Mouse (Mus musculus) naive thymus-derived CD4-positive, alpha-beta T cell, adult 2 months (primary cell): ENCODE data around the gene Atg9a.
A peak's percentile ranks its signal among the peaks of the same experiment; 100 is the strongest.

Source experiments
- DNase-seq: peaks from one replicate; pipeline ENCODE4 v3.0.0-alpha.2; 2011; ENCODE audit warnings: low read depth

Atg9a gene

DNA sequence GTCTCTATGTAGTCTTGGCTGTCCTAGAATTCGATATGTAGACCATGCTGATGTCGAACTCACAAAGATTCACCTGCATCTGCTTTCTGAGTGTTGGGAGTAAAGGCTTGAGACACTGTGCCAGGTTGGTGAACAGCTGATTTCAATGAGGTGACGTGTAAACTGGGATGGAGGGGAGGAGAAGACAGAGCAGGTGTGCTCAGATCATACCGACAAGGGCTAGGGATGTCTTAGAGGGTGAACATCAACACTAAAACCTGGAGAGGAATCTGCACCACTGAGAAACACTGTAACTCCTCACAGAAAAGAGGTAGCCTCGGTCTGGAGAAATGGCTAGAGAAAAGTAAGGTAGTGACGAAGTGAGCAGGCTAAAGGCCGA, 23.9 kb downstream of the Atg9a start:
- no peak for DNase-seq

- DNase-seq = no peak
Measured at GRCm38 (mm10) chr1:75160256-75160617, 31.8 kb downstream of the Atg9a start.

- DNase-seq = no peak
Measured at GRCm38 (mm10) chr1:75159540-75160255, 32.3 kb downstream of the Atg9a start.

DNA sequence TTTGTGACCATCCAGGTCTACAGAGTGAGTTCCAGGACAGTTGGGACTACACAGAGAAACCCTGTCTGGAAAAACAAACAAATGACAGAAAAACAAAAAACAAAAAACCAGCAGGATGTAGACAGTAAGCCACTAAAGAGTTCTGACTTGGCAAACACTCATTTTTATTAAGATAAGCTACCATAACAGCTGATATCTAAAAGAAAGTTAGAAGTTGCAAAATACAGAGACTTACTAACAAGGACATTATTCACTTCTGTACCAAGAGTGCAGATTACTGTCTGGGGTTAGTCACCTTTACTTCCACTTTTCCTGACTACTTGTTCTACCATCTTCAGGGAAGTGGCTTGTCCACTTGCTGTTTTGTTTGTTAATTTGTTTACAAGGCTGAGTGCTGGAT, 33.0 kb downstream of the Atg9a start:
- DNase-seq = no peak

DNA sequence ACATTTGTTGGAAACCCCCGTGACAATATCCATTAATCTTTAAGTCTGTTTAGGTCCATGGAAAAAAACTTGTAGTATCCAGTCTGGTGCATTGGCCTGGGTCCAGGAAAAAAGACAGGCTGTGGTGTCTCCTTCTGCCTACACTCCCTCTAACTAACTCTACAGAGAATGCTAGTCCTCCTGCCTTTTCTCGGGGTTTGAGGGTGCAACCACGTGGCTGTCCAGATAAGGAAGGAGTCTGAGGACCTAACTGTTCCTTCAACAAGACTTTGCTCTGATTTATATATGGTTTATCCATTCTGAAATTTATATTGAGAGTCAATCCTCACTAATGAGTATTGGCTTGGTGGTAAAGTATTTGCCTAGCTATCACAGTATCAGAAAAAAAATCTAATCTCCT, 36.2 kb downstream of the Atg9a start:
- no peak for DNase-seq

DNA sequence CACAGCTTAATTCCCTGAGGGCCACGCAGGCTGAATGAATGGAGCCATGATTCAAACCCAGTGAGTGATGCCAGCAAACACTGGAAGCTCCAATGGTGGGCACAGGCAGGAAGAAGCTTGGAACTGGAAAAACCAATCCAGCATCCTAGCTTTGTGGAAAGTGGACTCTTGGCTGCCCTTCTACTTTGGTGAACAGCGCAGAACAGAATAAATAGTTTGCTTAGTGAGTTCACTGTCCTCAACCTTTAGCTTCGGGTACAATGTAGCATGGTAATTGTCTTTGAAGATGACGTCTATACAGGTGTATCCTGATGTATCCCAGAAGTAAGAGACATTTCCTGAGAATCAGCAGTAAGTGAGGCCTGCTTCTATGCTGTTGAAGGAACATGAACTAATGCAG, 43.3 kb downstream of the Atg9a start:
- no peak for DNase-seq

DNA sequence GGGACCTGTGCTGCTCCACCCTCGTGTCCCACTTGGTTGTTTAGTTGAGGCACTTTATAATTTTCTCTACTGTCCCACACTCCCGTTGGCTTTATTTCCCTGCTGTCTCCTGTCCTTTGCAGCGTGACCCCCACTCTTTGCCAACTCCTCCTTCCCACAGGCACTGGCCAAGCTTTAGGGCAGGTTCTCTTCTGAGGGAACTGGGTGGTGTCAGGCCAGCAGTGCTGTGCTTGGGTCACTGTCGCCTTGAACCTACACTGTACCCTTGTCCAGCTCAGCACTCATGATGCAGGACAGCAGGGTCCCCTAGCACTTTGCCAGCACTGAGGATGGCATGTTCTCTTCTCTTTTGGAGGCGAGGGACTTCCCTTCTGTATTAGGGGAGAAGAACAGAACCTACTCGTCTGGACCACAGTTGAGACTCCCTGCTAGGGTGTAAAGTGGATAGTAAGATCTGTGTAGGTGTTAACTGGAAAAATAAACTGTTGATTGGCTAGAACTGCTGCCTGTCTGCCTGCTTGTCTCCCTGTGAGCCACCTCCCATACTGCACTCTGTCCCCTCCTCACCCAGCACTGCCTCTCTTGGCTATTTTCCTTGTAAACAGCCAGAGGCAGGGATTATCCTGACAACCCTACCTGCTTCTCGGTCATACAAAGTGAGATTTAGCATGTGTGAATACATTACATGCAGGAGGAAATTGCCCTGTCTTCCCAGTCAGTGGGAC, 44.4 kb downstream of the Atg9a start:
- DNase-seq = no peak

DNA sequence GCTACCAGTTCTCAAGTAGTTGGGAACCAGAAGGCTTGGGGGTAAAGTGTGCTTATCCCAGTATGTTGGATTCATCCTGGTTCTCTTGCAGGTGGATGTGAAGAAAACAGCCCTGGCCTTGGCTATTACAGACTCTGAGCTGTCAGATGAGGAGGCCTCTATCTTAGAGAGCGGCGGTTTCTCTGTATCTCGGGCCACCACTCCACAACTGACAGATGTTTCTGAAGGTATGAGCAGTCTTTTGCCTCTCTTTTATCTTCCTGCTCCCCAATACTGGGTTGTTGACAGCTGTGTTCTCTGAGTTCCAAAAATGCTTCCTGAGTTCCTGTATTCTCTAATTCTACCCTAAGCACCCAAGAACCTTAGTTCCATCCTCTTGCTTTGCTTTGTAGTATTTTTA, 46.4 kb downstream of the Atg9a start:
- DNase-seq = no peak

GRCm38 (mm10) chr1:75142301-75143261, 49.4 kb downstream of the Atg9a start, which contains the start of the genes Cnppd1 and Retreg2:
Gene Cnppd1, minus strand, starts transcription at chr1:75142711.
Gene Retreg2, plus strand, starts transcription at chr1:75142778.
- peak; percentile 99 for DNase-seq

DNA sequence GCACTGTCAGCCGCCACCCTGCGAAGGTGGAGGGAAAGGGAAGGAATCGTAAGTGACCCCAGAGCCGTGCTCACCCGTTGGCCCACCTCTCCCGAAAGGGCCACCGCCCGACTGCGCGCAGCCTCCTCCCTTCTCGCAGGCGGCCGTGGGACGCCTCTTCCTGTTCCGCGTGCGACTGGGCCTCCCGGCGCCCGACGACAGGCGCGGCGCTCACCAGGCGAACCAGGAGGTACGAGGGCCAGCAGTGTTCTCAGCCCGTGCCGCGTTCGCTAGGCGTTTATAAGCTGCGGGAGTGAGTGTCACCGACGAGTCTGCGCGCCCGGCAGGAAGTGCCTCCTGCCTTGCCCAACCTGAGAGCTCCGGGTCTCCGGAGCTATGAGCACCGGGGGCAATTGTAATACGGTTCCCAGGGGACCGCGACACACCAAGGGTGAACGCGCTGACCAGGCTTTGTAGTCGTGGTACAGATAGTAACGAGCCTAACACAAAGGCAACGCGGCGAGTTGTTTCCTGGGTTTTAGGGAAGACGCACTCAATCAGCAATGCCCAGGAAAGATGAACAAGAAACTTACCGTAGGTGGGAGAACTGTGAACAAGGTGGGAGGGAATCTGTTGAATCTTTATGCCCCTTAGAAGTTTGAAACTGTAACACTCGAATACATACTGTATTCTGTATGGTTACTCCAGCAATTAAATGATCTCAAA, 50.4 kb downstream of the Atg9a start:
- DNase-seq = peak; percentile 84

DNA sequence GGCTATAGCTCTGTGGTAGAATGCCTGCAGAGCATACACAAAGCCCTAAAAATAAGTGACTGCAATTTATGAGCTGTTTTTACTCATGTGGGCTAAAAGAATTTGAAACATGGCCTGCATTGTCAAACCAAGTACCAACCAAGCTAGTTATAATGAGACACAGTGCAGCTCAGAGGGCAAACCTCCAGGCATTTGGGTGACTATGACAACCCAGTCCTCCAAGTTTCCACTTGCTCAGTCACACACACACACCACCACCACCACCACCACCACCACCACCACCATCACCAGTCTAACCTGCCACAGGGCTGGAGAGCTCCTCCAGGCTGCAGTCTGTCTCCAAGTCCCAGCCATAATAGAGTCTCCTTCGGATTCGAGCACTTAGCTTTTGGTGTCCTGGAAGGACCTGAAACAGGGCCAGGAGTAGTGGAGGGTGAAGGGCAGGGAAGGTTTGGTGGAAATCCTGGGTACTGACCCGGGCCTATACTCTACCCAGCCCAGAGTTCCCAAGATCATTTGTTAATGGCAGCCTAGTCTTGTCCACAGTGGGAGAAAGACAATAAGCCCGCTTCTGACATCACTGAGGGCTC, 51.3 kb downstream of the Atg9a start:
- DNase-seq = peak; percentile 32

DNA sequence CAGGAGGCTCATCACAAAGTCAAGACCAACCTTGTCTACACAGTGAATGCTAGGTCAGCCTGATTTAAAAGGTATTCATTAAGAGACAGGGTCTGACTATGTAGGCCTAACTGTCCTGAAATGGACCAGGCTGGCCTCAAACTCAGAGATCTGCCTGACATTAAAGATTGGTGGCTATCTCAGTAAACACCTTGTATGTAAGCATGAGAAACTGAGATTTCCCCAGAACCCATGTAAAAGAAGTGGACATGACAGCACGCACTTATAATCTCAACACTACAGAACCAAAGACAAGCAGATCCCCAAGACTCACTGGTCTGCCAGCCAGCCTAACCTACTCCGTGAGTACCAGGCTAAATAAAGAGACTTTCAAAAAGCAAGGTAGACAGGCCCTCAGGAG, 53.5 kb downstream of the Atg9a start:
- DNase-seq = no peak

GRCm38 (mm10) chr1:75136730-75137129, 55.3 kb downstream of the Atg9a start:
- DNase-seq = no peak

DNA sequence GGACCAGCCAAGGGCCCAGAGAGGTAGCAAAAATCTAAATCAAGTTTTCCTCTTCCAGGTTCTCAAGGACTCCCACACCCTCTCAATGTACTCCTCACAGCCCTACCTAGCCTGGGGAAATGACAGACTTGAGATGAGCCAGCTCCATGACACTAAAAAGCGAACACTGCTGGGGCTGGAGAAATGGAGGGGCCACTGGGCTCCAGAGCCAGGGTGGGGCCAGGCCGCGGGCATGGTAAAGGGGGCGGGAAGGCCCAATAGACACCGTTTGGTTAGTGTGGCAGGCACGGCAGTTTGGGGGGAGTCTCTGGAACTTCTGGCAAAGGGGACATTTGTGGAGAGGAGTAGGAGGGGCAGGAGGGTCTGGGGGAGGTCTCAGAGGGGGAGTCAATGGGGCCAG, 55.7 kb downstream of the Atg9a start:
- DNase-seq = no peak

DNA sequence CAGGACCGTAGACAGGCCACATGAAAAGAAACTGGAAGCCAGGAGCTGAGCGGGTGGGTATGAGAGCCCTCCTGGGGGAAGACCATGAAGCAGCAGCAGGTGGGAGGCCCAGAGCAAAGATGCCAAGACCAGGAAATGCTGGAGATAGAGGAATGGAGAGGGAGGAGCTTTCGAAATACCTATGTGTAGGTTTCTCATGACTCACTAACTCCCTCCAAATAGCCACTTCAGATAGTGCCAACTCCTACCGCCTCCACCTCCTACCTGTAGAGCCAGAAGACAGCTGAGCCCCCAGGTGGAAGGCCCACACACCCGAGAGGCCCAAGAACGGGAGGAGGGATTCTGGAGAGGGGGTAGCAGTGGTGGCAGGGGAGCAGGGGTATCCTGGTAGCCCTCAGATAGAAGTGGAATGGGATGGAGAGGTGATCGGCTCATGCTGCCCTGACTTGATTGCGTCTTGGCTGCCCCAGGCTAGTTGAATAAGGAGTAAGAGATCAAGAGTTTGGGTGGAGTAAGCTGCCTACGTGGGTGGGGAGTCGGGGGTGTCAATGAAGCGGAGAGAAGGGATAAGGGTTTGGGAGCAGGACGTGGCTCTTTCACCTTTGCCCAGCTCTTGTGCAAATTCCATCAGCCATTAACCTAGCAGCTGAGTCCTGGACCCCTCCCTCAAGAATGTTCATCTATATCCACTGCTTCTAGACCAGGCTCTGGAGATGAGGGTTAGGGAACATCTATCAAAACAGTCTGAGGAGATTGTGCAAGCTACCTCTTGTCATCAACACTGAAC, 58.4 kb downstream of the Atg9a start, which contains the start of gene Slc23a3:
Gene Slc23a3 (minus strand): TSS at position 470 of the 787 bp plus-strand sequence.
- no peak for DNase-seq
